Mouse (Mus musculus): Measurements from ENCODE around the gene Capn9.

The Capn9 gene

DNA sequence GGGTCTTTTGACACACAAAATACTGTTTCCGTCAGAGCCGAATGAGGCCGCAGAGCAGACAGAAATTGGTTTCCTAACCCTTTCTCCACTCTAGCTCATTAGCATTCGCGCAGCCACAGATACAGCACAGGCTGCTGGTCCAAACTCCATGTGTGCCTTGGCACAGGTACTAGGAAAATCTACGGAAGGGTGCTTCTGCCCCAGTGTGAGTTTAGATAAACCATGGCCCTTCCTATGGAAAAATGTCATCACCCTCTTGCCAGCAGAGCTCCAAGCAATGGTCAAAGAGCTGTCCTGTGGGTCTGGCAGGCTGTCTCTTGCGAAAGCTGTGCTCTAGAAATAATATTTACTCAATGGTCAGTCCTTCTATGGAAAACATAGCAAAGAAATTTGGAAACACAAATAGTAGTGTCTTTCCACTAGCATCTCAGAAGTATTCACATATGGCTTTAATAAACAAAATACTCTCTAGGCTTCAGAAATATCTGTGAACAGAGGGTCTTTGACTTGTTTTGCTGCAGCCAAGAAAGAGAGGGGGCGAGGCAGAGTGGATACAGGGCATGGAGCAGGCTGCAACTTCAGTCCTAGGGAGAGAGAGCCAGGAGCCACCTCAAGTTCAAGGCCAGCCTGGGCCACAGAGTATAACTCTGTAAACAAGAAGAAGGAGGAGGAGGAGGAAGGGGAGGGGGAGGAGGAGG lies 4.0 kb upstream of the Capn9 start:
- no peak for DNase-seq (ENCODE audit: low spot score)

DNA sequence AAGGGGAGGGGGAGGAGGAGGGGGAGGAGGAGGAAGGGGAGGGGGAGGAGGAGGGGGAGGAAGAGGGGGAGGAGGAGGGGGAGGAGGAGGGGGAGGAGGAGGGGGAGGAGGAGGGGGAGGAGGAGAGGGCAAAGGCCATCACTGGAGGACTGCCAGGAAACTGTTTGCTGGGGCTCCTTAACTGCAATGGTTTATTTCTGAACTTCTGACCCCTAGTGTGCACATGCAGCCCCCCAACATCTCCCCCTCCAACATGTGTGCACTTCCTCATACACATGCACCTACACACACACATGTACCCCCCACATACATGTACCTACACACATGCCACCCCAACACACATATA lies 3.5 kb upstream of the Capn9 start:
- DNase-seq (ENCODE audit: low spot score), result no peak

GRCm38 (mm10) chr8:124573552-124574340 lies 2.2 kb upstream of the Capn9 start:
- DNase-seq (ENCODE audit: low spot score), result peak; percentile 87

DNA sequence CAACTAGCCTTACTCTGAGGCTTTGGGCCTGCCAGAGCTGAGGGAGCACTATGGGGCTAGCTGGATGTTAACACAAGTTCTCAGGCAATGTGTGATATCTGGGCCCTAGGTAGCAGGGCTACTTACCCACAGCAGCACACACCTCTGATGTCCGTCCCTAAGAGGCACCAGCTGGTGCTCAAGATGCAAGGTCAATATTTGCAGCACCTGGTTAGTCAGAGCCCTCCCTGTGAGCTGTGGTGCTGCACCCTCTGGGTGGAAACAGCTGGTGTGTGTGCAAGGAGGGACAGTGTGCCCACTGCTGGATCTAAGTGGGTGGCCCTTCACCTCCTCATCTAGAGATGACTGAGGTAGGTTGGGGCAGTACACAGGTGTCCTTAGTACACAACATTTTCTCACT lies 840 bp downstream of the Capn9 start:
- no peak for DNase-seq (ENCODE audit: low spot score)

DNA sequence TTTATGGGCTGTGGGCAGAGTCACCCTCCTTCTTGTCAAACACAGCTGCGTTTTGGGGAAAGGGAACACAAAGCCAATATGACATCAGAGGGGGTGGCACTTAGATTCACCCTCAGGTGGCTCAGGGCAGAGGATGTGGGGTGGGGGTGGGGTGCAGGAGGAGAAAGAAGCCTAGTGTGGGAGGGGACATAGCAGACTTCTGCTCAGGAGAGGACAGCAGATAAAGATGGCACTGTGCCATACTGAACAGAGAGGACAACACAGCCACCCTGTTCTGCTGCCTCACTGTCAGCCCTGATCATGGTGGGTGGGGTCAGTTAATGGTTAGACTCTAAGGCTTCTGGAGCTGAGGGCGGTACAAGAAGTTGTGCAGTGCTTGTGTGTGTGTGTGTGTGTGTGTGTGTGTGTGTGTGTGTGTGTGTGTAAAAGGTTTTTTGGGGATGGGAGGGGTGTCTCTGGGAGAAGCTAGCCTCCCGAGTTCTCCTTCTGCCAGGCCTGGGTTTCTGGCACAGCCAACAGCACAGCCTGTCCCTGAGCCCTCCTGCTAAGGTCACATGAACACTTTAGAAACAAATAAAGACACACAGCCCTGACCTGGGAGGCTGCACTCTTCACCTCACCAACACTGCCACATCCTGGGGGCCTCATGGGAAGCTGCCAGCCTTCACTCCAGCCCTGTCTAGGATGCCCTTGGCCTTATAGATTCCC lies 10.0 kb downstream of the Capn9 start:
- DNase-seq (ENCODE audit: low spot score), result no peak

DNA sequence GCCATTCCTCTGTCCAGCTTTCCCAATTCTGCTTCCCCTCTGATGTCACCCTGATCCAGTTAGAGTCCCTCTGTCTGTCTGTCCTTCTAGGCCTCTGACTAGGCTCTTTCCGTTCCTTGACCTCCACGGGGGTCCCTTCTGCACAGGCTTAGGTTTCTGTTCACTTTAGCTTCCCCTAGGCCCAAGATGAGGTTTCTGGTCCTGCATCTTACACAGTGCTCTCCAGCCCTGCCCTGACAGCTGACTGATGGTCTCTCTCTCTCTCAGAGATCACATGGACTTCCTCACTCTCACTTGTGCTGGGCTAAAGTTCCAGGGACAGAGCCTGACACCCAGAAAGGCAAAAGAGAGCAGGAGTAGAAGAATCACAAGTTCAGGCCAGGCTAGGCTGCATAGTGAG lies 10.6 kb downstream of the Capn9 start:
- no peak for DNase-seq (ENCODE audit: low spot score)

- no peak for DNase-seq (ENCODE audit: low spot score)
These were observed 13.5 kb downstream of the Capn9 start for GRCm38 (mm10) chr8:124589393-124589792.

DNA sequence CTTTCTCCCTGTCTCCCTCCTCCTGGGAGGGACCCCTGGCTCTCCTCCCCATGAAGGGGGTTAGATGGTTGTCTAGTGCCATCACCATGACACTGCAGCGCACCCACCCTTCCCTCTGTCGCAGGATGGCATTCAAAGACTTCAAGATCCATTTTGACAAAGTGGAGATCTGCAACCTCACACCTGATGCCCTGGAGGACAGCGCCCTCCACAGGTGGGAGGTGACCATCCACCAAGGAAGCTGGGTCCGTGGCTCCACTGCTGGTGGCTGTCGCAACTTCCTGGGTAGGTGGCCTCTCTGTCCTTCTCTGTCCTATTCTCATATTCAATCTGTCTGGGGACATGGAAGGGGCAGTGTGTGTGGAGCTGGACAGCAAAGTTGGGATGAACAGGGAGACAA lies 28.2 kb downstream of the Capn9 start:
- no peak for DNase-seq (ENCODE audit: low spot score)

DNA sequence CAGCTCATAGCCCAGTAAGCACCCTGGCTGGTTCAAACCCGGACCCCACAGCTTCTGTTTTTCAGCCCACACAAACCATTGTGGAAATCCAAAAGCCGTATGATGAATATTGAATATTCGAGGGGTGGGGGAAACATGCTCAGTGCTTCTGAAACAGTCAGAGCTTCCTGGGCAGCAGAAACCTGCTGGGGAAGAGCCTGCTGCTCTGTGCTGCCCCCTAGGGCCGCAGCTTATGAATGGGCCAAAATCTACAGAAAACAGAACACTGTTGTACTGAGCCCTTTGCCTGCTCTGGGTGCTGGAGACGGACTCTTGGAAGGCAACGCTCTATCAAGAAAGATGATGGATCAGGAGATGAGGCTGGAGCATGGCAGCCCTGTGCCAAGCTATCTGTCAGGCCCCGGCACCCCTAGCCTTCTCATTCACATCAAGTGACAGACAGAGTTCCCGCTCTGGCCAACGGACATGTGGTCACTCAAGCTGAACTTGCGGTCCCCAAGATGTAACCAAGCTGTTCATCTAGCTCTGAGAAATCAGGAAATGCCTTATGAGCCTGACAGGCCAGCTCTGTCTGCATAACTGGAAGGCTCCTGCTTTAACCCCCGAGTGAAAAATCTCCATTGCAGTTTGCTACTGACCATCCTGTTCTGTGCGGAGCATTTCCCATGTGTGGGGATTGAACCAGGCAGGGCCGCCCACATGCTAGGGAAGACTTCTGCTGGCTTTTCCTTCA lies 32.5 kb downstream of the Capn9 start:
- DNase-seq (ENCODE audit: low spot score), result no peak

DNA sequence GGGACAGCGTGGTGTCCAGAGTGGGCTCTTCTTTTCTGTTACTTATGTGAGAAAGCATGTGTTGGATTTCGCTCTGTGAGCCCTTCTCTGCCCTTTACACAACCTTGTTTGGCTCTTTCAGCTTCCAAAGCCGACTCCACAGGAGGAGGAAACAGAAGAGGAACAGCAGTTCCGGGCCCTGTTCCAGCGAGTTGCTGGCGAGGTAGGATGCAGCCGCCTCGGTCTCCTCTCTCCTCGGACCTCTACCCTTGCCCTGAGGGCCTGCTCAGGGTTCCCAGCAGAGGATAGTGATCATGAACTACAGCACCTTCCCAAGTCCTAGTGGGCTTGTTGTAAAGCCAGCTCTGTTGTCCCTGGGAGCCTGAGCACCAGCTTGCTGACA lies 33.1 kb downstream of the Capn9 start:
- no peak for DNase-seq (ENCODE audit: low spot score)

GRCm38 (mm10) chr8:124614325-124614724 lies 38.4 kb downstream of the Capn9 start:
- DNase-seq (ENCODE audit: low spot score), result no peak

DNA sequence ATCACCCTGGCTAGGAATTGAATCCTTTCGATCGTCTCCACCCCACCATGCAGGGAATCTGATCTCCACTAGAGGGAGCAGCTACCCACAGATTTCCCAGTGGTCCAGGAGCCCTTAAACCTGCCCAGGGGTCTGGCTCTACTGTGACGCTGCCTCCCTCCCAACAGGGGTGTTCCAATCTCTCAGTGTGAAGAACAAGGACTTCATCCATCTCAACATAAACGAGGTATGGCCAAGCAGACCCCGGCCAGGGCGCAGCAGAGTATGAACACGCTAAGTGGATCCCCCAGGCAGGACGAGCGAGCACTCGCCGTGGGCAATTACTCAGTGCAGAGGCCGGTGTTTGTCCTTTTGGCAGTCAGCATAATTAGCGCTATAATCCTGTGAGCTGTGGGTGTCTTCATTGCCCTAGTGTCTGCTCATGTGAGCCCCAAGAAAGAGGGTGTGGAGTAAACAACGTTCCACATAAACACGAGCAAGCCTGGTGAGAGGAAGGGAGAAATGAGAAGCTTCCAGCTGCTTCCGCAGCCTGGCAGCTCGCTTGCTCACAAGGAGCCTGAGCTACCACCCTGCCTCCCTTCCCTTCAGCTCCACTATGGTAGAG lies 41.5 kb downstream of the Capn9 start:
- DNase-seq (ENCODE audit: low spot score), result peak; percentile 77

GRCm38 (mm10) chr8:124618252-124618651 lies 42.3 kb downstream of the Capn9 start:
- no peak for DNase-seq (ENCODE audit: low spot score)

GRCm38 (mm10) chr8:124621255-124621654 lies 45.3 kb downstream of the Capn9 start:
- no peak for DNase-seq (ENCODE audit: low spot score)

- DNase-seq (ENCODE audit: low spot score), result no peak
These were observed 50.3 kb downstream of the Capn9 start for GRCm38 (mm10) chr8:124626251-124626650.

DNA sequence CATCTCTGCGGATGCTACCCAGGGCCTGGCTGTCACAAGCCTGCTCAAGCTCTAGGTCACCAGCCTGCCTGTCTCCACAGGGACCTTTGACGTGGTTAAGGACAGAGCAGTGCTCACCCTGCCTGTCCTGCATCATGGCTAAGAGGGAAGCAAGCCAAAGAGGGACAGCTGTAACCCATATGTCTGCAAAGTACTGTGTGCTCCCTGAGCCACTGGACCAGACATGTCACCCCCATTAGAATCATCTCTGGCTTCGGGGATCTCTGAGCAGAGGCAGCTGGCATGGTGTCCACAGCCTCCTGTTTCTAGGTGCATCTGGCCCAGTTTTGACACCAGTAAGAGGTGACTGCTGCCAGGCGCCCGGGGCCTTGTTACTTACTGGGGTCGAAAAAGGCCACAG lies 54.6 kb downstream of the Capn9 start:
- no peak for DNase-seq (ENCODE audit: low spot score)

DNA sequence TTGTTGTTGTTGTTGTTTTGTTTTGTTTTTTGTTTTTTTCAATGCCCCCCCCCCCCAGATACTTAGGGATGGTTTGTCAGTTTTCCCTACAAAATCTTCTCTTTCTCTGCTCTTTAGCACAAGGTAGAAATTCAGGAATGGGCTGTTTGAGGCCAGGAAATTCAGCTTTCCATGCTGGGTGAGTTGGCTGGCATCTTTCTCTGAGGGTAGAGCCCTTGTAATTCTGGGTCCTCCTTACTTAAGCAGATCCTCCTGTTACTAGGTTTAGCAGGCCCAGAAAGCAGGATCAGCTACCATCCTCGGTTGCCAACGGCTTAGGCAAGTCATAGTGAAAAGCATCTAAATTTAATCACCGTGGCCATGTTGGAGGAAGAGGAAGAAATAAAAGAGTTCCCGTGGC lies 55.0 kb downstream of the Capn9 start:
- DNase-seq (ENCODE audit: low spot score), result no peak

GRCm38 (mm10) chr8:124631966-124632365 lies 56.1 kb downstream of the Capn9 start:
- no peak for DNase-seq (ENCODE audit: low spot score)

- DNase-seq (ENCODE audit: low spot score), result no peak
These were observed 57.2 kb downstream of the Capn9 start for GRCm38 (mm10) chr8:124633001-124633703.

- no peak for DNase-seq (ENCODE audit: low spot score)
These were observed 58.7 kb downstream of the Capn9 start for GRCm38 (mm10) chr8:124634411-124635246.

GRCm38 (mm10) chr8:124635247-124635502 lies 59.3 kb downstream of the Capn9 start:
- no peak for DNase-seq (ENCODE audit: low spot score)
